Mouse (Mus musculus): ENCODE results near the gene Coro2b. TPM values are rescaled to one million over a fixed set of nuclear protein-coding genes. Genes with fewer than 3 reads are reported as not detected.

Gene Coro2b
- total RNA-seq, 2 experiments from 2014 or later: 91.2 to 95.5 TPM

GRCm38 (mm10) chr9:62518572-62518971, 18.3 kb downstream of the Coro2b start:
- intact Hi-C loops (cut with DNase I): no loop called here

GRCm38 (mm10) chr9:62517112-62517957, 19.5 kb downstream of the Coro2b start:
- intact Hi-C loops (cut with DNase I): no loop called here
- peak; percentile 49 for DNase-seq

More at GRCm38 (mm10) chr9:62518572-62518971, 18.3 kb downstream of the Coro2b start:
- DNase-seq: peak; percentile 54

- no peak for DNase-seq
- intact Hi-C loops (cut with DNase I): no loop called here
Observed at GRCm38 (mm10) chr9:62515138-62515537, 21.7 kb downstream of the Coro2b start.

- intact Hi-C loops (cut with DNase I): no loop called here
- no peak for DNase-seq
Observed at GRCm38 (mm10) chr9:62513492-62514133, 23.2 kb downstream of the Coro2b start.

GRCm38 (mm10) chr9:62510530-62510936, 26.3 kb downstream of the Coro2b start:
- intact Hi-C loops (cut with DNase I): no loop called here
- no peak for DNase-seq

- intact Hi-C loops (cut with DNase I): no loop called here
- DNase-seq: no peak
Observed at GRCm38 (mm10) chr9:62509617-62510016, 27.2 kb downstream of the Coro2b start.

- intact Hi-C loops (cut with DNase I): no loop called here
- DNase-seq: no peak
Observed at GRCm38 (mm10) chr9:62508740-62509524, 27.9 kb downstream of the Coro2b start.

- DNase-seq: no peak
- intact Hi-C loops (cut with DNase I): no loop called here
Observed at GRCm38 (mm10) chr9:62506467-62507067, 30.3 kb downstream of the Coro2b start.

- intact Hi-C loops (cut with DNase I): no loop called here
- DNase-seq: no peak
Observed at GRCm38 (mm10) chr9:62504129-62504528, 32.7 kb downstream of the Coro2b start.

GRCm38 (mm10) chr9:62502361-62502760, 34.5 kb downstream of the Coro2b start:
- intact Hi-C loops (cut with DNase I): no loop called here
- DNase-seq: no peak

GRCm38 (mm10) chr9:62501566-62501965, 35.3 kb downstream of the Coro2b start:
- intact Hi-C loops (cut with DNase I): no loop called here
- DNase-seq: no peak

- no peak for DNase-seq
- intact Hi-C loops (cut with DNase I): no loop called here
Observed at GRCm38 (mm10) chr9:62500007-62500406, 36.8 kb downstream of the Coro2b start.

GRCm38 (mm10) chr9:62498945-62499344, 37.9 kb downstream of the Coro2b start:
- no peak for DNase-seq
- intact Hi-C loops (cut with DNase I): no loop called here

GRCm38 (mm10) chr9:62497135-62498092, 39.4 kb downstream of the Coro2b start:
- intact Hi-C loops (cut with DNase I): no loop called here
- DNase-seq: no peak

- DNase-seq: peak; percentile 41
- intact Hi-C loops (cut with DNase I): no loop called here
Observed at GRCm38 (mm10) chr9:62492306-62492990, 44.4 kb downstream of the Coro2b start.

GRCm38 (mm10) chr9:62491611-62492010, 45.2 kb downstream of the Coro2b start:
- intact Hi-C loops (cut with DNase I): no loop called here

GRCm38 (mm10) chr9:62491104-62491503, 45.7 kb downstream of the Coro2b start:
- intact Hi-C loops (cut with DNase I): no loop called here
- no peak for DNase-seq

More at GRCm38 (mm10) chr9:62491611-62492010, 45.2 kb downstream of the Coro2b start:
- DNase-seq: no peak

GRCm38 (mm10) chr9:62484107-62484506, 52.7 kb downstream of the Coro2b start:
- peak; percentile 74 for DNase-seq
- intact Hi-C loops (cut with DNase I): loop anchor here (5.0 kb wide), 1 partner anchor 53 kb away; the partner anchor contains the start of gene Coro2b

- intact Hi-C loops (cut with DNase I): loop anchor here (5.0 kb wide), 1 partner anchor 55 kb away; the partner anchor contains the start of gene Coro2b
- DNase-seq: no peak
Observed at GRCm38 (mm10) chr9:62482788-62483187, 54.1 kb downstream of the Coro2b start.
